In the genomic region with DNA sequence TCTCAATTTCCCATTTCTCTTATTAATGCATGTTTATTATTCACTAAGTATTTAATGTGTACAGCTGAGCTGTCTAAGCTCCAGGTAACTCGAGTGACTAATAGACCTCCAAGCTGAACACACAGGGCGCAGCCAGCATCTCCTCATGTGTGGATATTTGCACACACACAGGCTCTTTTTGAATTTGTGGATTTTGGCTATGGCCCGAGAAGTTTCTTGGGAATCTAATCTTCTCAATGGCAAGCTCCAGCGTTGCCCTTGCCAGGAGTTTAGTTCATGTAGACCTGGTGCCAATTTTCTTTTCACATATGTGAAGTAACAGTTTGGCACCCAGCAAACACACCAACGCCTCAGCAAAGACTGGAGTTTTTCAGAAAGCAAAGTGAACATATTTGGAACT, we compare ENCODE assay signal across 12 mouse cellular contexts.
DNase-seq lines count a peak whose midpoint lies in the region; ATAC-seq and TF ChIP-seq lines count a peak whose summit lies in the region.
"Had no signal": no experiment of that assay in that cellular context is flagged by ENCODE, and none has a peak within 500 bp of the region (broad histone marks: within the 10 kb centered on the region; RNA-seq: fewer than 3 reads in every experiment).

No protein-coding gene starts in this region.

- no peak overlapping the region for H3K9ac ChIP-seq in heart, embryonic 11.5 days (ENCODE audit: low read depth, low read length)
- H3K9ac ChIP-seq in forebrain, postnatal 0 days: no peak overlapping the region
- H3K9ac ChIP-seq: neural tube, embryonic 13.5 days; stomach, embryonic 15.5 days had no signal

- peak; percentile 75 to 82 for DNase-seq in heart, adult 18-20 months
- DNase-seq in adrenal gland, postnatal 10 days: peak; percentile 60
- DNase-seq in forebrain, postnatal 0 days: peak; percentile 86
- DNase-seq in heart, postnatal 4 days: peak; percentile 63
- no peak for DNase-seq in thymus, postnatal 4 days
- DNase-seq: kidney, postnatal 14 days had no signal

- no peak overlapping the region for H3K4me3 ChIP-seq in heart, embryonic 11.5 days (ENCODE audit: low read depth, low read length)
- H3K4me3 ChIP-seq in forebrain, postnatal 0 days (ENCODE audit: low read depth, low read length): no peak overlapping the region
- H3K4me3 ChIP-seq: neural tube, embryonic 13.5 days; stomach, embryonic 15.5 days had no signal

- no peak overlapping the region for H3K4me2 ChIP-seq in heart, embryonic 11.5 days
- H3K4me2 ChIP-seq in forebrain, postnatal 0 days (ENCODE audit: low read depth): no peak overlapping the region
- H3K4me2 ChIP-seq: neural tube, embryonic 13.5 days; stomach, embryonic 15.5 days had no signal

- no peaks in the 10 kb centered on the region for H3K27me3 ChIP-seq in heart, embryonic 11.5 days (ENCODE audit: control insufficient read depth, insufficient read depth, low read length)
- H3K27me3 ChIP-seq in forebrain, postnatal 0 days (ENCODE audit: insufficient read depth, low read length): no peaks in the 10 kb centered on the region
- H3K27me3 ChIP-seq: neural tube, embryonic 13.5 days; stomach, embryonic 15.5 days had no signal

- no peak overlapping the region for H3K27ac ChIP-seq in heart, embryonic 11.5 days (ENCODE audit: low read depth, low read length)
- no peak overlapping the region for H3K27ac ChIP-seq in forebrain, postnatal 0 days (ENCODE audit: low read depth, low read length)
- H3K27ac ChIP-seq: macrophage; neural tube, embryonic 13.5 days; stomach, embryonic 15.5 days had no signal

- no peaks in the 10 kb centered on the region for H3K36me3 ChIP-seq in heart, embryonic 11.5 days (ENCODE audit: control insufficient read depth, insufficient read depth, low read length)
- H3K36me3 ChIP-seq in forebrain, postnatal 0 days (ENCODE audit: insufficient read depth): no peaks in the 10 kb centered on the region
- H3K36me3 ChIP-seq: neural tube, embryonic 13.5 days; stomach, embryonic 15.5 days had no signal

- no peaks in the 10 kb centered on the region for H3K9me3 ChIP-seq in heart, embryonic 11.5 days (replicated peaks; ENCODE audit: control insufficient read depth, low read length)
- no peaks in the 10 kb centered on the region for H3K9me3 ChIP-seq in forebrain, postnatal 0 days (ENCODE audit: low read length)
- H3K9me3 ChIP-seq: neural tube, embryonic 13.5 days; stomach, embryonic 15.5 days had no signal

- TF ChIP-seq CTCF in forebrain, postnatal 0 days (IDR thresholded peaks at IDR 0.05; ENCODE audit: low read depth): no peak

- H3K4me1 ChIP-seq in heart, embryonic 11.5 days (ENCODE audit: control insufficient read depth, insufficient read depth, low read length): peaks cover 9% of the 10 kb centered on the region
- peaks cover 8% of the 10 kb centered on the region; the same call in 1 of the 2 replicates for H3K4me1 ChIP-seq in forebrain, postnatal 0 days (ENCODE audit: insufficient read depth)
- H3K4me1 ChIP-seq: stomach, embryonic 15.5 days had no signal

- ATAC-seq in heart, embryonic 11.5 days (replicated peaks; ENCODE audit: insufficient number of reproducible peaks, low FRiP score, low TSS enrichment): no peak
- peak; percentile 34; the same call in 1 of the 2 replicates for ATAC-seq in forebrain, postnatal 0 days
- no peak for ATAC-seq in CD4-positive, CD25-positive, alpha-beta regulatory T cell, adult 4 months
- no peak for ATAC-seq in monocyte, adult 5-6 weeks (replicated peaks; ENCODE audit: insufficient number of reproducible peaks, low FRiP score, low TSS enrichment, poor library complexity, severe bottlenecking)

- 78% methylated on average over 5 of the region's 5 CpGs for WGBS in heart, embryonic 11.5 days (ENCODE audit: insufficient replicate concordance)
- 34% methylated on average over 5 of the region's 5 CpGs for WGBS in forebrain, postnatal 0 days
